Mouse (Mus musculus) left cerebral cortex, postnatal 14 days (tissue): Measurements from ENCODE around the gene Eif2ak2. TPM values are rescaled to one million over a fixed set of nuclear protein-coding genes. Genes with fewer than 3 reads are reported as not detected.

ENCODE experiments used
- DNase-seq, 2 experiments: peaks; one replicate each; pipeline ENCODE4 v3.0.0; 2021 to 2022; ENCODE audit warnings: low spot score in 2 of 2, mixed read lengths in 1 of 2
- intact Hi-C: fragments of 180-260 bp; cut with DNase I; formaldehyde crosslinking; loops from one replicate; pipeline ENCODE4 v1.15.1; 2025
- total RNA-seq, 2 experiments: library from RNA; stranded (reverse); gene quantifications; 2 replicates each; pipeline ENCODE4 v1.2.3; 2021

Eif2ak2 gene
- total RNA-seq, 2 experiments from 2014 or later, result 3.4 to 5.7 TPM

DNA sequence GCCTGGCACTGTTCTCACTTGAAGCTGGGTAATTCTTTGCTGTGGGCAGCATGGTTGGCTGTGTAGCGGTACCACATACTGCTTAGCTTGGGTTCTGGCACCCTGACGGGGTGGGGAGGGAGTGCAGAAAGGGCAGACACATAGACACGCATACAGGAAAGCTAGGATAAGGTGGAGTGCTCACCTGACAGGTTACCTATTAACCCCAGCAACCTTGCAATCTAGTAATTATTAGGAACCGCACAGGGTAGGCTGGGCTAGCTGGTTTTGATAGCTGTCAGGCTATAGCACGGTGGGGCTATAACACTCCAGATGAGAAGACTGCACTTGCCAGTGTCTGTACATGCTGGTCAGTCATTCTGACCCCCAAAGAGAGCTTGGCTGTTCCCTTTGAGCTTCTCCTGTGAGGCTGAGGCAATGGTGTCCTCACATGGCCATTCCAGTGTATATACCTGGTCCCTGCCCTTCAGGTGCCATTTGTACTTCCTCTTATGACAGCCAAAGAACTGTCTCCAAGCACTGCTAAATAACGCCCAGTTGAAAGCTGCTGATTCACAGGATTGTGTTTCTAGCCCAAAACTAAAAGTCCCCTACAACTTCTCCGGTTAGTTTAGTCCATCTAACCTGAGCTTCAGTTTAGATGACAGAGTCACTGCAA lies 40.0 kb downstream of the Eif2ak2 start:
- intact Hi-C loops, result loop anchor here (5.0 kb wide), 1 partner anchor 80 kb away; no protein-coding TSS in a partner anchor
- DNase-seq, result no peak

DNA sequence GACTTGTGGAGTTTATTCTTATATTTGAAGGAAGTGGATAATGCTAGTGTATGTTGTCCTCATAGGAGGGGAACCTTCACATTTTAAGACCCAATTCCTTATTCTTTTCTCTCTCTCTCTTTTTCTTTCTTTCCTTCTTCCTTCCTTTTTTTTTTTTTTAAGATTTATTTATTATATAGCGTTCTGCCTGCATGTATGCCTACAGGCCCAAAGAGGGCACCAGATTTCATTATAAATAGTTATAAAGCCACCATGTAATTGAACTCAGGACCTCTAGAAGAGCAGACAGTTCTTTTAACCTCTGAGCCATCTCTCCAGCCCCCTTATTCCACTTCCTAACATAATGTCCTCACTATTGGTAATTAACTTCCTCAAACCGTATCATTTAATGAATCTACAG lies 46.3 kb downstream of the Eif2ak2 start:
- intact Hi-C loops, result loop anchor here (5.0 kb wide), 1 partner anchor 101 kb away; the partner anchor contains the start of genes Cebpz and Ndufaf7
- no peak for DNase-seq

GRCm38 (mm10) chr17:78834856-78835835 lies 47.2 kb downstream of the Eif2ak2 start, which contains the start of the genes Heatr5b and Gpatch11:
Heatr5b (minus strand) TSS chr17:78835364.
Gpatch11 (plus strand) TSS chr17:78835567.
- intact Hi-C loops, result loop anchor here (5.0 kb wide), 1 partner anchor 102 kb away; the partner anchor contains the start of genes Cebpz and Ndufaf7
- DNase-seq, result peak; percentile 98 to 99

DNA sequence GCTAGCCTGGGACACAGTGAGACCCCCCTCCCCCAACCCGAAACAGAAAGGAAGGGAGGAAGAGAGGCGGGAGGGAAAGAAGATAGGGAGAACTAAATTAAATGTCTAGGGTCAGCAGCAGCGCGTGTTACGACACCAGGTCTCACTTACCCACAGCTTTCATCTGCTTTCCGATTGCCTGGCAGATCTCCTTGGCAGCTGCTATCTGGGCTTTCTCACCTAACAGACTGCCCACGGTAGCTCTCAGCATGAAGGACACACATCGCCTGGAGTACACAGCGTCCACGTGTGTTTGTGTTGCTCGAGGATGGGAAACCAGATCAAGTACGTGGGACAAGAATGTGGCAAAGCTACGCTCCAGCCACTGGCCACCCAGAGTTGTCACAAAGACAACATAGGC lies 58.0 kb downstream of the Eif2ak2 start:
- intact Hi-C loops, result loop anchor here (10.0 kb wide), 1 partner anchor 1030 kb away; no protein-coding TSS in a partner anchor

GRCm38 (mm10) chr17:78809582-78809981 lies 72.8 kb downstream of the Eif2ak2 start:
- intact Hi-C loops, result no loop called here
- no peak for DNase-seq

More for the DNA sequence above, 58.0 kb downstream of the Eif2ak2 start:
- no peak for DNase-seq

- intact Hi-C loops, result no loop called here
- no peak for DNase-seq
Measured at GRCm38 (mm10) chr17:78809019-78809418, 73.4 kb downstream of the Eif2ak2 start.

Other genes with a start within 250 kb of the Eif2ak2 start
- gene Strn, start 145.4 kb downstream of the Eif2ak2 start, total RNA-seq, result 10 to 100 TPM; 70.4 to 75.8 TPM
- gene Heatr5b, start 47.2 kb downstream of the Eif2ak2 start, total RNA-seq, result 10 to 100 TPM; 52.4 to 52.9 TPM
- 10 to 100 TPM; 31.5 to 31.9 TPM for gene Gpatch11, start 47.0 kb downstream of the Eif2ak2 start, total RNA-seq
- gene Sult6b1, start 24.4 kb upstream of the Eif2ak2 start, total RNA-seq, result not detected
- gene Cebpzos, start 33.9 kb upstream of the Eif2ak2 start, total RNA-seq, result 10 to 100 TPM; 34.3 to 35.4 TPM
- 10 to 100 TPM; 33.2 to 33.5 TPM for gene Cebpz, start 54.5 kb upstream of the Eif2ak2 start, total RNA-seq
- gene Ndufaf7, start 54.6 kb upstream of the Eif2ak2 start, total RNA-seq, result 10 to 100 TPM; 59.3 to 66.2 TPM
- 10 to 100 TPM; 11.2 to 11.3 TPM for gene Prkd3, start 138.2 kb upstream of the Eif2ak2 start, total RNA-seq
- 10 to 100 TPM in 1 of 2 experiments, 1 to 10 TPM in 1; 7.9 to 12.5 TPM for gene Qpct, start 169.3 kb upstream of the Eif2ak2 start, total RNA-seq